Mouse (Mus musculus) liver, embryonic 14.5 days (tissue): ENCODE measurements around the gene Rc3h1. TPM values are rescaled to one million over a fixed set of nuclear protein-coding genes. Genes with fewer than 3 reads are reported as not detected.
A peak's percentile ranks its signal among the peaks of the same experiment; 100 is the strongest.

Experiments
- ATAC-seq: fragments of 200-750 bp; cut with Nextera tagmentation; 2 replicates; pipeline ENCODE4 v1.8.0; 2017; ENCODE audit warnings: moderate number of reproducible peaks, mild to moderate bottlenecking, moderate library complexity; ENCODE audit not compliant: insufficient read depth
- DNase-seq, 3 experiments: peaks; one replicate each; pipeline ENCODE4 v3.0.0-alpha.2; 2012 to 2013; ENCODE audit warnings: low read depth in 3 of 3, low spot score in 3 of 3
- H3K27ac ChIP-seq: fragments of 300-500 bp; sonication (generic); 2 replicates; pipeline ENCODE4 v1.5.1; 2014; ENCODE audit warnings: moderate library complexity, mild to moderate bottlenecking, control low read depth, inconsistent platforms
- H3K27me3 ChIP-seq: fragments of 300-500 bp; sonication (generic); 2 replicates; pipeline ENCODE4 v1.6.1; 2014; ENCODE audit warnings: mild to moderate bottlenecking, low read length, moderate library complexity; ENCODE audit not compliant: control insufficient read depth, insufficient read depth
- H3K36me3 ChIP-seq: fragments of 300-500 bp; sonication (generic); replicated peaks from 2 replicates; pipeline ENCODE4 v1.6.1; 2014; ENCODE audit warnings: low read depth; ENCODE audit not compliant: control insufficient read depth, insufficient read depth
- H3K4me1 ChIP-seq, 2 experiments: fragments of 200-500 bp in 1 of 2; fragments of 300-500 bp in 1 of 2; sonication (generic) in 1 of 2; replicated peaks; 2 replicates each; pipeline ENCODE4 v1.6.1; 2012 to 2014; ENCODE audit warnings: antibody characterized with exemption in 1 of 2, inconsistent platforms in 1 of 2, low read length in 1 of 2; ENCODE audit not compliant: control insufficient read depth in 2 of 2, insufficient read depth in 2 of 2
- H3K4me2 ChIP-seq: fragments of 300-500 bp; sonication (generic); 2 replicates; pipeline ENCODE4 v1.6.1; 2014; ENCODE audit warnings: low read depth, mild to moderate bottlenecking, control low read depth, moderate library complexity
- H3K4me3 ChIP-seq, 2 experiments: fragments of 200-500 bp in 1 of 2; fragments of 300-500 bp in 1 of 2; sonication (generic) in 1 of 2; 2 replicates each; pipeline ENCODE4 v1.5.1; 2012 to 2014; ENCODE audit warnings: low read depth in 2 of 2, low read length in 2 of 2, mild to moderate bottlenecking in 2 of 2, control low read depth in 1 of 2, inconsistent platforms in 1 of 2, moderate library complexity in 1 of 2; ENCODE audit not compliant: insufficient read depth in 1 of 2
- H3K9ac ChIP-seq: fragments of 300-500 bp; sonication (generic); replicated peaks from 2 replicates; pipeline ENCODE4 v1.6.1; 2014; ENCODE audit warnings: mild to moderate bottlenecking, control low read depth, moderate library complexity
- H3K9me3 ChIP-seq: fragments of 300-500 bp; sonication (generic); 2 replicates; pipeline ENCODE4 v1.6.1; 2016; ENCODE audit warnings: low read length, mixed read lengths; ENCODE audit not compliant: control insufficient read depth
- CTCF ChIP-seq: IDR thresholded peaks from 2 replicates; pipeline ENCODE4 v1.5.1; 2016; ENCODE audit warnings: antibody characterized with exemption, low read depth, control low read depth
- EP300 ChIP-seq: IDR thresholded peaks from 2 replicates; pipeline ENCODE4 v1.6.1; 2016; ENCODE audit warnings: antibody characterized with exemption, low read depth
- WGBS: fragments of 180-500 bp; shearing (Covaris S2); extraction: QIAGEN DNeasy Blood & Tissue Kit; methylation state at CpG from one replicate; pipeline ENCODE4 v1.1.7; 2014; ENCODE audit not compliant: insufficient replicate concordance; 5-methylcytosine and 5-hydroxymethylcytosine counted together
- polyA plus RNA-seq, 2 experiments: library from polyadenylated mRNA; depleted of rRNA in 1 of 2; stranded (reverse) in 1 of 2; unstranded in 1 of 2; fragments of >200 nt; fragmentation: Nextera tagmentation in 1 of 2; extraction: Ambion mirVana in 1 of 2; gene quantifications; 2 replicates each; pipeline versions ENCODE4 v1.2.1 to v1.2.3; 2012 to 2014

Gene Rc3h1
- polyA plus RNA-seq, 2 experiments, result 2.9 to 3.2 TPM

- H3K4me2 ChIP-seq, result no peak overlapping the region
- H3K9me3 ChIP-seq, result no peaks in the 10 kb centered on the region
- no peak overlapping the region for H3K4me3 ChIP-seq
- ATAC-seq, result no peak
- DNase-seq, result no peak
- TF ChIP-seq EP300, result no peak
- WGBS, result 91% methylated on average over 1 of the region's 1 CpGs
- no peak overlapping the region for H3K9ac ChIP-seq
- no peaks in the 10 kb centered on the region for H3K27me3 ChIP-seq
- no peak overlapping the region for H3K27ac ChIP-seq
- H3K4me1 ChIP-seq, result peaks cover 10 to 11% of the 10 kb centered on the region in 2 experiments
- no peaks in the 10 kb centered on the region for H3K36me3 ChIP-seq
Measured at GRCm38 (mm10) chr1:160910176-160910575, 4.0 kb downstream of the Rc3h1 start.

DNA sequence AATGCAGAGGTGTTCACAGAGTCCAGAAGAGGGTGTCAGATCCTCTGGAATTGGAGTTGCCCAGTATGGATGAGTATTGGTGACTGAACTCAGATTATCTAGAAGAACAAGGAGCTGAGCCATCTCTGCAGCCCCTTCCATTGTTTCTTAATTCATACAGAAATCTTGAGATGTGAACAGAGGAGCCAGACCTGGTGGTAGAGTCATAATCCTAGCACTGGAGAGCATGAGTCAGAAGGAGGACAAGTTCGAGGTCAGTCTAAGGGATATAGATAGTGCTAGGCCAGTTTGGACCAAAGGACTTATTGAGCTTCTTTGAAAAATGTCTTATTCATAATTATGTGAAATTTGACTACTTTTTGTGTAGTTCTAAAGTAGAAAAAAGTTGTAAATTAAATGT lies 4.6 kb downstream of the Rc3h1 start:
- H3K4me3 ChIP-seq, result no peak overlapping the region
- ATAC-seq, result no peak
- no peak overlapping the region for H3K27ac ChIP-seq
- H3K9me3 ChIP-seq, result no peaks in the 10 kb centered on the region
- 76% methylated on average over 1 of the region's 1 CpGs for WGBS
- H3K4me2 ChIP-seq, result no peak overlapping the region
- no peak for TF ChIP-seq CTCF
- no peak for TF ChIP-seq EP300
- DNase-seq, result no peak
- no peak overlapping the region for H3K9ac ChIP-seq
- H3K27me3 ChIP-seq, result no peaks in the 10 kb centered on the region
- no peaks in the 10 kb centered on the region for H3K36me3 ChIP-seq
- H3K4me1 ChIP-seq, result peaks cover 6 to 9% of the 10 kb centered on the region in 2 experiments

- Histone ChIP-seq H3K36me3 (no peaks in the 10 kb centered on the region), H3K4me1 (peaks cover 0 to 2% of the 10 kb centered on the region in 2 experiments; a peak in 1 of 4 replicates), H3K4me3 (no peak overlapping the region), H3K4me2 (no peak overlapping the region), H3K27ac (no peak overlapping the region), H3K9me3 (no peaks in the 10 kb centered on the region), H3K27me3 (no peaks in the 10 kb centered on the region), H3K9ac (no peak overlapping the region)
- no peak for TF ChIP-seq EP300
- no peak for TF ChIP-seq CTCF
- WGBS, result 86% methylated on average over 1 of the region's 1 CpGs
- no peak for ATAC-seq
- no peak for DNase-seq
Measured at GRCm38 (mm10) chr1:160919383-160919782, 13.2 kb downstream of the Rc3h1 start.

- Histone ChIP-seq H3K4me3 (no peak overlapping the region), H3K27ac (no peak overlapping the region), H3K9me3 (no peaks in the 10 kb centered on the region), H3K4me2 (no peak overlapping the region), H3K4me1 (peaks cover 0 to under 1% of the 10 kb centered on the region in 2 experiments; a peak in 1 of 4 replicates), H3K9ac (no peak overlapping the region), H3K27me3 (no peaks in the 10 kb centered on the region), H3K36me3 (no peaks in the 10 kb centered on the region)
- WGBS, result 76% methylated on average over 1 of the region's 1 CpGs
- DNase-seq (no peak), ATAC-seq (no peak)
- no peak for TF ChIP-seq EP300
- peak; percentile 66 for TF ChIP-seq CTCF
Measured at GRCm38 (mm10) chr1:160921938-160922337, 15.7 kb downstream of the Rc3h1 start.

DNA sequence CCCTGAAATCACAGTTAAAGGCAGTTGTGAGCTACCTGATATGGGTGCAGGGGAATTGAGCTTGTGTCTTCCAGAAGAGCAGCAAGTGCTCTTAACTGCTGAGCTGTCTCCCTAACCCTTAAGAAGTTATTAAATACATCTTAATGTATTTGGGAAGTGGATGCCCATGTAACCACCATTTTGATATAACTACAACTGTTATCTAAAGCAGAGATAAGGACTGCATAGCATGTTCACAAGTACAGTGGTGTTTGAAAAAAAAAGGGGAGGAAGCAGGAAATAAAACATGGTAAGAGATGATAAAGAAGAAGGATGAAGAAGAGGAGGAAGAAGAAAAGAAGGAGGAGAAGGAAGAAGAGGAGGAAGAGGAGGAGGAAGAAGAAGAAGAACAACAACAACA lies 25.1 kb downstream of the Rc3h1 start:
- no peak overlapping the region for H3K27ac ChIP-seq
- no peaks in the 10 kb centered on the region for H3K4me1 ChIP-seq
- no peaks in the 10 kb centered on the region for H3K9me3 ChIP-seq
- peaks cover 6% of the 10 kb centered on the region for H3K36me3 ChIP-seq
- no peak for TF ChIP-seq CTCF
- TF ChIP-seq EP300, result no peak
- H3K4me3 ChIP-seq, result no peak overlapping the region
- no peaks in the 10 kb centered on the region for H3K27me3 ChIP-seq
- DNase-seq, result no peak
- H3K9ac ChIP-seq, result no peak overlapping the region
- no peak overlapping the region for H3K4me2 ChIP-seq
- ATAC-seq, result no peak
